Mouse (Mus musculus) limb, embryonic 11.5 days (tissue): Measurements from ENCODE around the gene Lpp. TPM values are rescaled to one million over a fixed set of nuclear protein-coding genes. Genes with fewer than 3 reads are reported as not detected.

Experiments
- ATAC-seq: fragments of 200-750 bp; cut with Nextera tagmentation; 2 replicates; pipeline ENCODE4 v1.8.0; 2017; ENCODE audit warnings: low read depth; ENCODE audit not compliant: insufficient number of reproducible peaks, low FRiP score, low TSS enrichment
- DNase-seq: peaks from one replicate; pipeline ENCODE4 v3.0.0-alpha.2; 2015; ENCODE audit warnings: low spot score
- H3K27ac ChIP-seq: fragments of 300-500 bp; sonication (generic); replicated peaks from 2 replicates; pipeline ENCODE4 v1.5.1; 2014; ENCODE audit warnings: low read depth, mild to moderate bottlenecking, low read length
- H3K27me3 ChIP-seq: fragments of 300-500 bp; sonication (generic); 2 replicates; pipeline ENCODE4 v1.6.1; 2014; ENCODE audit warnings: mild to moderate bottlenecking, low read length, mixed read lengths; ENCODE audit not compliant: control insufficient read depth, insufficient read depth
- H3K36me3 ChIP-seq: fragments of 300-500 bp; sonication (generic); 2 replicates; pipeline ENCODE4 v1.6.1; 2014; ENCODE audit warnings: mild to moderate bottlenecking, low read length, moderate library complexity, mixed read lengths; ENCODE audit not compliant: control insufficient read depth, insufficient read depth
- H3K4me1 ChIP-seq: fragments of 300-500 bp; sonication (generic); 2 replicates; pipeline ENCODE4 v1.6.1; 2014; ENCODE audit warnings: low read length, mixed read lengths; ENCODE audit not compliant: control insufficient read depth, insufficient read depth
- H3K4me2 ChIP-seq: fragments of 300-500 bp; sonication (generic); 2 replicates; pipeline ENCODE4 v1.6.1; 2014; ENCODE audit warnings: low read depth, mild to moderate bottlenecking, moderate library complexity; ENCODE audit not compliant: severe bottlenecking
- H3K4me3 ChIP-seq: fragments of 300-500 bp; sonication (generic); 2 replicates; pipeline ENCODE4 v1.5.1; 2014; ENCODE audit warnings: low read depth, low read length
- H3K9ac ChIP-seq: fragments of 300-500 bp; sonication (generic); 2 replicates; pipeline ENCODE4 v1.6.1; 2014; ENCODE audit warnings: mild to moderate bottlenecking, low read length
- H3K9me3 ChIP-seq: fragments of 300-500 bp; sonication (generic); 2 replicates; pipeline ENCODE4 v1.6.1; 2016; ENCODE audit warnings: low read length; ENCODE audit not compliant: control insufficient read depth
- whole genome bisulfite sequencing: fragments of 180-500 bp; shearing (Covaris S2); extraction: QIAGEN DNeasy Blood & Tissue Kit; methylation state at CpG from one replicate; pipeline ENCODE4 v1.1.7; 2014; 5-methylcytosine and 5-hydroxymethylcytosine counted together
- polyA plus RNA-seq: library from polyadenylated mRNA; unstranded; fragments of >200 nt; fragmentation: Nextera tagmentation; extraction: Ambion mirVana; gene quantifications from 2 replicates; pipeline ENCODE4 v1.2.1, GENCODE M21; 2014

Gene Lpp
- polyA plus RNA-seq, 1 experiment from 2014 or later = 38.2 TPM

GRCm38 (mm10) chr16:24558458-24558857 is 165.2 kb downstream of the Lpp start:
- WGBS = 96% methylated on average over 4 of the region's 4 CpGs
- ATAC-seq (no peak), DNase-seq (no peak)
- no peak overlapping the region for H3K4me3 ChIP-seq
- H3K4me1 ChIP-seq = no peaks in the 10 kb centered on the region
- no peak overlapping the region for H3K9ac ChIP-seq
- no peaks in the 10 kb centered on the region for H3K27me3 ChIP-seq
- no peak overlapping the region for H3K4me2 ChIP-seq
- no peaks in the 10 kb centered on the region for H3K36me3 ChIP-seq
- no peaks in the 10 kb centered on the region for H3K9me3 ChIP-seq
- no peak overlapping the region for H3K27ac ChIP-seq

- Histone ChIP-seq H3K9ac (no peak overlapping the region), H3K9me3 (no peaks in the 10 kb centered on the region), H3K4me2 (no peak overlapping the region), H3K27me3 (no peaks in the 10 kb centered on the region), H3K4me1 (no peaks in the 10 kb centered on the region), H3K4me3 (no peak overlapping the region), H3K27ac (no peak overlapping the region), H3K36me3 (no peaks in the 10 kb centered on the region)
- ATAC-seq (no peak), DNase-seq (no peak)
- WGBS = 95% methylated on average over 4 of the region's 4 CpGs
Observed at GRCm38 (mm10) chr16:24559811-24560210, 166.5 kb downstream of the Lpp start.

GRCm38 (mm10) chr16:24560998-24561397 is 167.7 kb downstream of the Lpp start:
- Histone ChIP-seq H3K4me1 (peaks cover 5% of the 10 kb centered on the region; the same call in 1 of the 2 replicates), H3K4me3 (no peak overlapping the region), H3K27ac (no peak overlapping the region), H3K9ac (no peak overlapping the region), H3K4me2 (no peak overlapping the region), H3K9me3 (no peaks in the 10 kb centered on the region), H3K36me3 (no peaks in the 10 kb centered on the region), H3K27me3 (no peaks in the 10 kb centered on the region)
- DNase-seq = no peak
- no peak for ATAC-seq
- 89% methylated on average over 2 of the region's 2 CpGs for WGBS

- H3K27me3 ChIP-seq = no peaks in the 10 kb centered on the region
- DNase-seq (no peak), ATAC-seq (no peak)
- no peak overlapping the region for H3K27ac ChIP-seq
- no peaks in the 10 kb centered on the region for H3K36me3 ChIP-seq
- no peak overlapping the region for H3K9ac ChIP-seq
- no peak overlapping the region for H3K4me3 ChIP-seq
- no peak overlapping the region for H3K4me2 ChIP-seq
- H3K4me1 ChIP-seq = peaks cover 5% of the 10 kb centered on the region; the same call in 1 of the 2 replicates
- no peaks in the 10 kb centered on the region for H3K9me3 ChIP-seq
- 90% methylated on average over 4 of the region's 4 CpGs for WGBS
Observed at GRCm38 (mm10) chr16:24561602-24562001, 168.3 kb downstream of the Lpp start.

DNA sequence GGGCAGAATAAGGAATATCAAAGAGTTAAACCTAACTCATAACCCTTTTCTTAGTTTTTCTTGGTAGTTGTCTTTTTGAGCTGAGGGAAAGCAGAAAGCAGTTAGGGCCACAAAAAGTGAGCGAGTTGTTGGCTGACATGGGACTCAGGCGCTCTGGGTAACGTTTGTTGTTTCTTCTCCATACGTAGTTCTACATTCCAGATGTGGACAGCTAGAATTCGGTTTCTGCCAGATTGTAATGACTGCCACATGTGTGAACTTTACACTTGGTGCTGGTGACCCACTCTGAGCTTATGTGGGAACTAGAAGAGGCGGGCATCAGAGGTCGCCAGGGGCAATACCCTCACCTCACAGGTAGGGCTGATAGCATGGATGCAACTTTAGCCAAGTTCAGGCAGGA is 172.0 kb downstream of the Lpp start:
- no peak overlapping the region for H3K4me3 ChIP-seq
- DNase-seq (peak; percentile 39), ATAC-seq (no peak)
- peaks cover 5% of the 10 kb centered on the region; the same call in 1 of the 2 replicates for H3K4me1 ChIP-seq
- H3K27ac ChIP-seq = no peak overlapping the region
- no peak overlapping the region for H3K9ac ChIP-seq
- WGBS = 33% methylated on average over 7 of the region's 7 CpGs
- no peaks in the 10 kb centered on the region for H3K36me3 ChIP-seq
- no peaks in the 10 kb centered on the region for H3K9me3 ChIP-seq
- H3K27me3 ChIP-seq = no peaks in the 10 kb centered on the region
- H3K4me2 ChIP-seq = no peak overlapping the region

GRCm38 (mm10) chr16:24566277-24566676 is 173.0 kb downstream of the Lpp start:
- Histone ChIP-seq H3K4me2 (no peak overlapping the region), H3K4me3 (no peak overlapping the region), H3K27me3 (no peaks in the 10 kb centered on the region), H3K27ac (no peak overlapping the region), H3K36me3 (no peaks in the 10 kb centered on the region), H3K4me1 (peaks cover 5% of the 10 kb centered on the region; the same call in 1 of the 2 replicates), H3K9ac (no peak overlapping the region), H3K9me3 (no peaks in the 10 kb centered on the region)
- ATAC-seq = no peak
- WGBS = 53% methylated on average over 3 of the region's 3 CpGs
- DNase-seq = peak; percentile 34

GRCm38 (mm10) chr16:24567562-24567961 is 174.3 kb downstream of the Lpp start:
- ATAC-seq (no peak), DNase-seq (no peak)
- H3K4me3 ChIP-seq = no peak overlapping the region
- H3K36me3 ChIP-seq = no peaks in the 10 kb centered on the region
- no peak overlapping the region for H3K4me2 ChIP-seq
- peaks cover 5% of the 10 kb centered on the region; the same call in 1 of the 2 replicates for H3K4me1 ChIP-seq
- WGBS = 86% methylated on average over 3 of the region's 3 CpGs
- H3K27ac ChIP-seq = no peak overlapping the region
- H3K9ac ChIP-seq = no peak overlapping the region
- no peaks in the 10 kb centered on the region for H3K9me3 ChIP-seq
- H3K27me3 ChIP-seq = no peaks in the 10 kb centered on the region

DNA sequence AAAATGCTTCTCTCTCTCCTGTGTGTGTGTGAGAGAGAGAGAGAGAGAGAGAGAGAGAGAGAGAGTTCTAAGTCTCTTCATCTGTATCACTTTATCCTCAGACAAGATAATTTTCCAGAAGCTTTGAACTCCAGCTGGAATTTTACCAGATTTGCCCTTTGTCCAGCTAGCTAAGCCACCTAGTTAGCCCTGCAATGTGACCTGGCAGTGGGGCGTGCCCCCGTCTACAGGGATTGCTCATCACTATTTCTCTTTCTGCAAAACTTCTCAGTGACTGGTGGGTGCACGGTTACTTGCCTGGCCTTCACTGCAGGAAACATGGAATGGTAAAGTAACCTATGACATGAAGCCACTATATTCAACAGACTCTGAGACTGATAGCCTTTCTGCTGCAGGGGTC is 174.8 kb downstream of the Lpp start:
- 72% methylated on average over 3 of the region's 3 CpGs for WGBS
- Histone ChIP-seq H3K27me3 (no peaks in the 10 kb centered on the region), H3K27ac (no peak overlapping the region), H3K9me3 (no peaks in the 10 kb centered on the region), H3K4me2 (no peak overlapping the region), H3K9ac (no peak overlapping the region), H3K4me1 (peaks cover 5% of the 10 kb centered on the region; the same call in 1 of the 2 replicates), H3K4me3 (no peak overlapping the region), H3K36me3 (no peaks in the 10 kb centered on the region)
- ATAC-seq = no peak
- DNase-seq = no peak

- Histone ChIP-seq H3K27me3 (no peaks in the 10 kb centered on the region), H3K4me2 (no peak overlapping the region), H3K36me3 (no peaks in the 10 kb centered on the region), H3K4me1 (peaks cover 8% of the 10 kb centered on the region; the same call in 1 of the 2 replicates), H3K9me3 (no peaks in the 10 kb centered on the region), H3K9ac (no peak overlapping the region), H3K27ac (no peak overlapping the region), H3K4me3 (no peak overlapping the region)
- WGBS = 87% methylated on average over 5 of the region's 5 CpGs
- DNase-seq (no peak), ATAC-seq (no peak)
Observed at GRCm38 (mm10) chr16:24569681-24570080, 176.4 kb downstream of the Lpp start.
